Mouse (Mus musculus) CD4-positive helper T cell, adult 2 months (primary cell): ENCODE results near the gene Gnpat.
"Not testable (repeated sequence)": the region's sequence is repeated elsewhere in the genome, so short reads cannot be mapped to it uniquely, and the experiment has no call there.

ENCODE experiments used
- DNase-seq: peaks from one replicate; pipeline ENCODE4 v3.0.0-alpha.2; 2012; ENCODE audit warnings: low read depth, missing footprints, low spot score

The Gnpat gene

DNA sequence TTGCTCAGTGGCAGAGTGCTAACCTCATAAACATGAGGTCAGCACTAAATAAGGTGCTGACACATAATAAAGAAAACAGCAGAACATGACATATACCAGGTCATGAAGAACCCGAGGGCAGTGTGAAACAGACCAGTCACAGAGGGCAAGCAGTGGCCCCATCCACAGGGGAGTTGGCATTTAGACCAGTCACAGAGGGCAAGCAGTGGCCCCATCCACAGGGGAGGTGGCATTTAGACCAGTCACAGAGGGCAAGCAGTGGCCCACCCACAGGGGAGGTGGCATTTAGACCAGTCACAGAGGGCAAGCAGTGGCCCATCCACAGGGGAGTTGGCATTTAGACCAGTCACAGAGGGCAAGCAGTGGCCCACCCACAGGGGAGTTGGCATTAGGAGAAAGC is 19.9 kb upstream of the Gnpat start:
- DNase-seq = not testable (repeated sequence)

DNA sequence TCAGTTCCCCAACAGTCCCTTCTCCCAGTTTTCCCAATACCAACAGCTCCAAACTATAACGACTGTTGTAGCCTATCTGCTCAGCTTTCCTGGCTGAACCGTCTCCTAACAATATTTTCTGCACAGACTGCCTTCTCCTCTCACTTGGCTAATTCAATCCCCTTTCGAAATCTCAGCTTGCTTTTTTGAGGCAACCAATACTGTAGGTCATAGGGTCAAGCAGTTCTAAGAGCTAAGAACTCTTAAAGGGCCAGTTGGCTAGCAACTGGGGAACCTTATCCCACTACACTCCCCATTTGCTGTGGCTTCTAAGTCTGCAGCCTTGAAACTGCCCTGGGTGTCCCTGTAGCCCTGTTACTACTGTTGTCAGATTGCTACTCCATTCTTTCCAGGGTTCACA is 17.7 kb upstream of the Gnpat start:
- DNase-seq = no peak

DNA sequence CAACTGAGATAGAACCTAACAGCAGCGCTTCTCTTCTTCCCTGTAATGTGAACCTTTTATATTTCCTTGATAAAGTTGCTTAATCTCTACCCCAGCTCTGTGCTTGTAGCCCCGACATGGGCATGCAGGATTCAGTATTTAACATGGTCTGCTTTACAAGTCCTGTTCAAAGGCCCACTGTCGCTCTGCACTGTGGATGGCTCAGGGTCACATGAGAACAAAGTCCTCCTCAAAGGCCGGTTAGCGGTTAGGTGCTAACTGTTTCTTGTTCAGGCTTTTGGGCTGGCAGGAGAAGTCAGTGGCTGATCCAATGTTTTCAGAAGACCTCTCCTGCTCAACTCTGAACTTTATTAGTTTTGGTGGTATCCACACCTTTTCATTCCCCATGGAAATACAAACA is 17.3 kb upstream of the Gnpat start:
- DNase-seq = no peak

DNA sequence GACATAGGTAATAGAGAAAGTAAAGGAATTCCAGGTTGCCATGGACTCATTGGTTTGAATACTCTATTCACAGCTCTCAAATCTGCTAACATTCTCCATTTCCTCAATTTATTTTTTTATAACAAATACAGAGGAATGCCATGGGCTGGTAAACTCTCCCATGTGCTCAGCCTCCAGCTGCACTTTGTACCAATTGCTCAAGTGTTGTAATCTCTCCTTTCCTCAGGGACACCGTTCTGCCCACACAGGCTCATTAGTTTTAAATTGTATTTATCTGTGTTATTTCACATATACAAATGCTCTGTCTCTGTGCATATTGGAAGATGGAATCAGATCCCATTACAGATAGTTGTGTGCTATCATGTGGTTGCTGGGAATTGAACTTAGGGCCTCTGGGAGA is 9.3 kb upstream of the Gnpat start:
- no peak for DNase-seq

DNA sequence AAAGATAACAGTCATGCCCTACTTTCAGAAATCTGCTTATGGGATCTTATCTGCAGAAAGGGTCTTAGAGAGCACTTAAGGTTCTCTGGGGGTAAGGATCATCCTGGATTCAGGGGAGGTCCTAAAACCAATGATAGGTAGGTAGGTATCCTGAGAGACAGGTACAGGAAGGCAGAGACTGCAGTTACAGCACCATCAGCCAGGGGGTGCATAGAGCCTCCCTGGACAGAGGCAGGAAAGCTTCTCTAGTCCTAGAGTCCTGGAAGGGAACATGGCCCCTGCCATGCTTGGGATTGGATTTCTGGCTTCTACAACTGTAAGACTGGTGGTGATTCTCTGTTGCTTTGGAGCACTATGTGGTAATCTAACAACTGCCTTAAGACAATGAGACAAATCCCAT is 3.4 kb upstream of the Gnpat start:
- peak; percentile 56 for DNase-seq

DNA sequence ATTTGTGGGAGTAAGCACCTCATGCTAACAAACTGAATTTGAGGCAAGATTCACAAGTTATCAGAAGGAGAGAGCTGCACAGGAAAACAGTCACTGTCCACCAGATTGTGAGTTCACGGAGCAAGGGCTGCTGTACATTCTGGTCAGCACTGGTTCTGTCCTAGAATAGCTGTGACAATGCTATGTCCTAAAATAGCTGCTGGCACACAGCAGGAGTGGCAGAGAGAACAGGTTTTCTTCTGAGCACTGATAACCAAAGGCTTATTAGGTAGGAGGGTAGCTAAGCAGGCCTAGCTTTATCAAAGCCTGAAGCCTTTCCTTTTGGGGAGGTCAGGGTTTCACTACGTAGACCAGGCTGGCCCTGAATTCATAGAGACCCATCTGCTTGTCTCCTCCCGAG is 2.6 kb upstream of the Gnpat start:
- DNase-seq = no peak

DNA sequence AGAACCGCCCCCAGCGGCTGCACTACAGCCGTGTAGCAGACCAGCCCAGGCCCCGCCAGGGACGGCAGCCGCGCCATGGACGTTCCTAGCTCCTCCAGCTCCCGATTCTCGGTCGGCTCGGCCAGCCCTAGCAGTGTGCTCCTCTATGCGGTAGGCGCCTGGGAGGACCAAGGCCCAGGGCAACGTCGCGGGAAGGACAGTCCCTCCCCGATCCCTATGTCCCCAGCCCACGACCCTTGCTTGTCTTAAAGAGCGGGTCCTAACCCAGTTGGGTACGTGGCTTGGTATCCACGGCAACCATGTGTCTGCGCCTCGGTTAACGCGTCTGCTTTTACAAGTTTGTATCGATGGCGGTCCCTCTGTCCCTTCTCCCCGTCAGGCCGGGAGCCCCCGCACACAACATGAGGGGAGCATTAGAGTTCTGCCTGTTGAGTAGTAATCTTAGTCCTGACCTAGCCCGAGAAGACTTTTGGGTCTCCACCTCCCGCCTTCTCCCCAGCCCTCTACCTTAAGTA is 387 bp downstream of the Gnpat start:
- no peak for DNase-seq

DNA sequence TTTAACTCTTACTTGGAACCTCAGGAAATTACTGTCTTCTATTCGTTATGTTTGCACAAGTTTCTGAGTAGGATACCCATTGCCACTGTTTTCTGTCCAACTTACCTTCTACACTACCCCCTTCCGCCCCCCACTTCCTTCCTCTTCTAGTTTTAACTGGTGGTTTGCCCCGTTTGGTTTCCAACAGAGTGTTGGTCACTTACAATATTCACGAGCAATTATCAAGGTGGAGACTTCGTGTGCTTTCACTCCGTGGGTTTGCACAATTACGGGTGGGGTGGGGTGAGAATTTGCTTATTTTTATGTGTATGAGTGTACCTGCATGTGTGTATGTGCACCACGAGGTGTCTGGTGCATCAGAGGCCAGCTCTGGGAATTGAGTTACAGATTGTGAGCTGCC is 896 bp downstream of the Gnpat start:
- peak; percentile 34 for DNase-seq

DNA sequence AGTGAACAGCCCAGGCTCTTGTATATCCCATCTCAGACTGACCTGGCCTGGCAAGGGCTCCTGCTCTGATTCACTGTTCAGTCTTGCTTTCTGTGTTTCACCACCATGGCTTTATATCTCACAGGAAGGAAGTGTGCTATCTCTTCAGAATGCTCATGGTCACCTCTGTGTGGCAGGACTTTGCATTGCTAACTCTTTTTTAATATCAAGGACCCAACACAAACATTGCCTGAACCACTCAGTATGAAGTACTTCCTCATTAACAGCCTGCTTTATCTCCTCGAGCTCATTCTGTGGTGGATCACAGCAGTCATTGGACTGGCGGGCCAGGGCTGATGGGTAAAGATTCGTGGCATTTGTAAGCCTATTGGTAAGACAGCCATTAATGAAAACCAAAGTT is 3.8 kb downstream of the Gnpat start:
- DNase-seq = no peak

DNA sequence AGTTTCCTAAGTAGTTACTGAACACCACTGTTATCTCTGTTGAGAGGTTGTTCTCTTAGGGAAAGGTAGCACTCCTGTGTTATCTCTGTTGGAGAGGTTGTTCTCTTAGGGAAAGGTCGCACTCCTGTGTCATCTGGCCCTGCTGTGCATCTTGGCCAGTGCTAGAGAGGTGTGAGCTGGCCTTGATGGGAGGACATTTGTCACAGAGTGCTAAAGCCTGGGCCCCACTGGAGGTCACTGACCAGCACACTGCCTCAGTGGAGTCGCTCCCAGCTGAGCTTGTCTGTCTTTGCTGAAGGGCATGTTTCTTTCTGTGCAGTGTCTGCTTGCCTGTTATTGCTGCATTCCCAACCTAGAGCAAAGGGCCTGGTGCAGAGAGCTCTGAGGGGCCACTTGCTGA is 4.3 kb downstream of the Gnpat start:
- no peak for DNase-seq

DNA sequence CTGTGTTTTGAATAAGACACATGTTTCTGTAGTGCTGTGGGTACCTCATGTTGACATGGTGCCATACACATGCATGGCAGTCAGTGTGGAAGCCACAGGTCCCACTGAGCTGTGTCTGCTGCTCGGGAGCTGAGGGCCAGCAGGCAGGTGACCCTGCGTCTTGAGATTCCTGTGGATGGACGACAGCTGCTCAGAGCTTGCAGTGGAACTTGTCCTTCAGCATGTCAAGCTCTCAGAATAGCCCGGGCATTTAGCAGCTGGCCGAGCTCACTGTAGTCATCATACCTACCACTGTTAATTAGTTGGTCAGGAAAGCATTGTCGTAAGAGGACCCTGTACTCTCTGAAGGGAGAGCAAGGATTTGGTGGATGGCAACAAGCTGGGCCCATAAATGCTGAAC is 6.9 kb downstream of the Gnpat start:
- DNase-seq = no peak

DNA sequence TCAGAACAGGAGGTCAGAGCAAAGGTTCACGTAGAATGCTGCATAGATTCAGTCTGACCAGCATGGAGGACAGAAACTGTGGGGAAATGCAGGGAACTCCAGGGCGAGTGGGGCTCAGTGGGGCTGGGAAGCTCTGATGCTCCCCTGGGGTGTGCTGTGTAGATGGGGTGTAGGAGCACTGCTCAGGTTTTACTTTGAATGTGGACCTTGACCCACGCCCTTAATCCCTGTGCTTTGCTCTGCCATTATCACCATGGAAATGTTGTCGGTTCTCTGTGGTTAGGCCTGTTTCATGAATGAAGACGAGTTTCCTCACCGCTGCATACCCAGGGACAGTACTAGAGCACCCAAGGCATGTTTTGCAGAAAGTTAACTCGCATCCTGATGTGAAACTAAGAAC is 8.6 kb downstream of the Gnpat start:
- no peak for DNase-seq

DNA sequence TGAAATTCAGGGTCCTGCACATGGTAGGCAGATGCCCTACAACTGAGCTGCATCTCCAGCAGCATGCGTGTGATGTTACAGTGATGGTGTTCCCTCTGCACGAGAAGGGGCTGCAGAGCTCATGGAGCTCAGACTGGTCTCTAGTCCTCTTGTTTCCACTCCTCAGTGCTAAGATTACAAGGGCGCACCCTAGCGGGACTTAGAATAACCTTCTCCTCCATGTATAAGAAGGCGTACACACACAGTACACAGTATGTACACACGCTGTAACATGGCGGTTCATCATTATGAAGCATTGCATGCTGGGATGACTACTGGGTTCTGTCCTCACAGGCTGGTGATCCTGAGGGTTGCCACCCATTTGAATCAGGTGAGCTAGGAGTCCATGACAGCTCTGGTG is 9.2 kb downstream of the Gnpat start:
- no peak for DNase-seq

DNA sequence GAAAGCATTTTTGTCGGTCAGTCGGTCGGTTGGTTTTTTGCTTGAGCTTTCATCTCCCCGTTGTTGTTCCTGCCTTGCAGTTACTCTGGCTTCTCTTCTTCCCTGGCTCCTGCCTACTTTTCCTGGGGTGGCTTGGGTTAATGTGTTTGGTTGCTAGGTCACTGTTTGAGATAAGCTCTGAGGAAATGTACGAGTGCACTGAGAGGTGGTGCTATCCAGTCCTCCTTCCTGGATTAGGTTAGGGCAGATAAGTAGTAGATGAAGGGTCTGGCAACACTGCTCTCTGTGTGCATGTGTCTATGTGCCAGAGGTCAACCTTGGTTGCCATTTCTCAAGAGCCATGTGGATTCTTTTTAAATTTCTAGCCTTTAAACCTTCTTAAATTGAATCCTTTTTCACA is 9.9 kb downstream of the Gnpat start:
- DNase-seq = no peak

DNA sequence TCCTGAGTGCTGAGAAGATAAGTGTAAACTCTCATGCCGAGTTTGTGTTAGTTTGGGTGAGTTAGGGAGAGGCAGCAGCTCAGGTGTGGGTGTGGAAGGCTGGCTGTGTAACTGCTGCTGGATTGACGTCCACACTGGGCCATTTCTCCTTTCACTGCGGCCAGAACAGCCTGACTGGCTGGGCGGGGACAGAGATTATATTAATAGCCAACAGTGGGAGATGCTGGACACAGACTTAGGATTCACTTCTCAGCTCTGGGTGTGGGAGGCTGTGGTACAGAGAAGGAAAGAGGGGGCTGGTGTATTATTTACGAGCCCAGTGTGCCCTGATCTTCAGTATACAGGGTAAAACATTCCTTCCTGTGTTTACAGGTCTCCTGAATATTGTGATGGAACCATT is 15.3 kb downstream of the Gnpat start:
- DNase-seq = no peak

DNA sequence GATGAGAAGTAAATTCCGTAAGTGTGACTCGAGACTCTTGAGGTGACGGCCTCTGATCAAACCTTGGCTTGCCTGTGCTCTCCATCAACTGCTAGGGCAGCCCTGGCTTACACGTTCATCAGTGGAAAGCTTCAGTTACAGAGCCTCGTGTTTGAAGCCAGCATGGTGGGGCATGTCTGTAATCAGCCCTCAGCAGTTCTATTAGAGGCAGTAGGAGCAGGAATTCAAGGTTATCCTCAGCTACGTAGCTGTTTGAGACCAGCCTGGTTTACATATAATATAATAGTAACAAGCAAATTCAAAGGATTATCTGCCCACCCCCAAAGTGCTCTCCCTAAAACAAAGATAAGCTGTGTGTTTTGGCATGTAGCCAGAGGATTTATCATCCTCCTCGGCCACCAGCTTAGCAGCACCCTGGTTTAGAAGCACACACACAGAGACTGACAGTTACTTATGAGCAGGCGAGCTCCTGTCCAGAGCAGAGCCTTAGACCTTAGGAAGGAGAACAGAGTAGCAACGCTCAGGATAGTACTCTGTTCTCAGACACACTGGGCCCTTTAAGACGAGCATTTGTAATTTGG is 16.2 kb downstream of the Gnpat start:
- no peak for DNase-seq

DNA sequence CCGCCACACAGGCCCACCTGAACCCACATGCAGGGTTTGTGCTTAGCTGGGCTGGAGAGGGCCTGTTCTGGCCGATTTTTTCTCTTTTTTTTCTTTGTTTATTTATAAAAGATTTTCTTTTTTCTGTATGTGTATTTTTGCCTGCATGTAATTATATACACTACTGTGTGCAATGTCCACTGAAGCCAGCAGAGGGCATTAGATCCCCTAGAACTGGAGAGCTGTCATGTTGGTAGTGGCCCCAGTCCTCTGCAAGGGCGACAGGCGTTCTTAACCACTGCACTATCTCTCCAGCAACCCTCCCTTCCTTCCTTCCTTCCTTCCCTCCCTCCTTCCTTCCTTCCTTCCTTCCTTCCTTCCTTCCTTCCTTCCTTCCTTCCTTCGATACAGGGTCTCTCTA is 25.6 kb downstream of the Gnpat start:
- no peak for DNase-seq

DNA sequence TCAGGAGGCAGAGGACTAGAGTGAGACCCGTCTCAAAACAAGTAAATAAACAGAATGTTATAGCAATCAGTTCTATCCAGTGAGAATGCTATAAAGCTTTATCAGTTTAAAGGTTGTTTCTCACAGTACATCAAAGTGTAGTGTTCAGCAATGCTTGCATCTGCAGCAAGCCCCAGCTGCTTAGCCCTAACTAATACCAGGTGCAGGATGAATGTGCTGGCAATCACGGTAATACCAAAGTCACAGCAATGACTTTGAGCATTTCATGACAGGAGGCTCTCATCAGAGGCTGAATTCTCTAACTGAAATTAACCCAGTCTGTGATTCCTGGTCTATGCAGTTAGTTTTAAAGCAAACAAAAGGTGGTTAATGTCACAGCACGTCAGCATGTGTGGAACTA is 29.8 kb downstream of the Gnpat start:
- DNase-seq = no peak

DNA sequence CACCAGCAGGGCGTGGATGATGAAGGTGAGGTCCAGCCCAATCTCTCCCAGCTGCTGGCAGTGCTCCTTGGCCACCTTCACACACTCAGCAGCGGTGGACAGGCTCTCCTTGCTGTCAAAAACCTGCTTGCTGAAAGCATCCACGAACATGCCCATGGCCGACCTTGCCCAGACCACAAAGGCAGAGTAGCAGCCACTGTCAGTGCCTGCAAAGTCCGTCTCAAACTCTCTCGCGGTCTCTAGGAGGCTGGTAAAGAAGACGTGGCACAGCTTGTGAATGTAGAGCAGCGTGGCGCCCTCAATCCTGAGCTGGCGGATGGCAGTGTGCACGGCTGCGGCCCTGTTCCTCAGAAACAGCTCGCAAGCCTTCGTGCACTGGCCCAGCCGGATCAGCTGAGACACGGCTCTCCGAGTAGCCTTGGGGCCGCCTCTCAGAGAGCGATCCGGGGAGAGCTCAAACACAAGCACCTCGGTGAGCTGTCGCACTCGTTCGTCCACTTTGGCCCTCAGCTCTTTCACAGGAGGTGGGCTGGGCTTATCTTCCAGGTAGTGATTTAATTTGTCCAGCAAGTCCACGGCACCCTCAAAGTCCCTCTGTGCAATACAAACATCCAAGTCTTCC is 33.3 kb downstream of the Gnpat start:
- no peak for DNase-seq

DNA sequence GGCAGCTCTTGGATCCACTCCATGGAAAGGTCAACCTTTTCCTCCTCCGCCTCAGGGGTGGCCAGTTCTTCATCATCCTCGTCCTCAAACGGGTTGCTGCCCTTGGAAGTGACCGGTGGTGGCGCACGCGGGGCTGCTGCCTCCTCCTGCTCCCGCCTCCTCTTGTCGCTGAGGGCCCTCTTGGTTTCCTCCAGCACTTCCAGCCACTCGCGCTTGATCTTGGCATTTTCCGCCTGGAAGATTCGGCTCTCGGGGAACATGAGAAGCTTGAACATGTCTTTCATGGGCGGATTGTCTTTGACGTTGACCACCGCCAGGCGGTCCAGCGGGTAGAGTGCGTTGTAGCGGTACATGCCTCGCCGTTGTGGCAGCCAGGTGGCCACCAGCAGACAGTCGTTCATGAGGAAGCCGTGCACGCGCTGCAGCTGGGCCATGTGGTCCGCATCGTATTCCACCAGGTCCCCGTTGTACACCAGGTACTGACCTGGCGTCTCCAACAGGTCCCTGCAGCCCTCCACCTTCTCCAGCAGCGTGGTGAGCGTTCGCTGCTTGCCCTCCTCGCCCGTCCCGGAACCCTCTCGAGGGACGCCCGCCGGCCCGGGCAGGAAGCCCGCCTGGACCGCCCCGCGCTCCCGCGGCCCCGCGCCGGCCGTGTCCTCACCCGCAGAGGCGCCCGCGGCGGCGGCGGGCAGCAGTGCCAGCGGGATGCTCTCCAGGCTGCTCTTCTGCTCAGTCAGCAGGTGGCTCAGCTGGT is 34.0 kb downstream of the Gnpat start:
- DNase-seq = peak; percentile 64

DNA sequence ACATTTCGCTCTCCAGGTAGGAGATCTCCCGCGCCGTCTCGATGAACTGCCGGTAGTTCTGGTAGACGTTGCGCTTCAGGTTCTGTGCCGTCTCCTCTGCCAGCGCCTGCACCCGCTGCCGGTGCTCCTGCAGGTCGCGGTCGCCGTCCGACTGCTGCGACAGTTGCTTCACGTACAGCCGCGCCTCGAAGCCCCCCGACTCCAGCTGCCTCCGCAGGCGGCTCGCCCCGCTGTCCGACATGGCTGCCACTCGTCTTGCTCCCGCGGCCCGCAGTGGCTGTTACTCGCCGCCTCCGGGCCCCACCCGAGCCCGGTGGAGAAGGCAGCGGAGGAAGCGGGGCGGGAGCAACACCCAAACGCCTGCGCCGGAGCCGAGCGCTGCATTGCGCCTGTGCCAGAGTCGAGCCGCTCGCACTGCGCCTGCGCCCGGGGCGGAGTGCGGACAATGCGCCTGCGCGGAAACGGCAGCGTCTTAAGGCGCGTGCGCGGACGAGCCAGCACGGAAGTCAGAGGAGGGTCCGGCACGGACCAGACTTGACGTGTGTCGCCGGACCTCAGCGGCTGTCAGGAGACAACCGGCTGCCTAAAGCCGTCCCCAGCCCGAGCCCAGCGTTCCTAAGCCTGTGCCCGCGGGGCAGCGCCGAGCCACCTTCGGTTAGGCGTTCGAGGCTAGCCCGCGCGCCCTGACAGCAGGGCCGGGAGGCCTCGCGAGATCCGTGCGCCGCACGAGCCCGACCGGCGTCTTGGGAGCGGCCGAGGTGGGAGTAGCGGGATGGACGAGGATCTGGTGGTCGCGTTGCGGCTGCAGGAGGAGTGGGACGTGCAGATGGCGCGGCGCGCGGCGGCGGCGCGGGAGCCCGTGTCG is 34.8 kb downstream of the Gnpat start, which contains the start of the genes Exoc8 and Sprtn:
Gene Exoc8 (minus strand): TSS at position 320 of the 865 bp plus-strand sequence.
Gene Sprtn (plus strand): TSS at position 501 of the 865 bp plus-strand sequence.
- peak; percentile 96 for DNase-seq
